Mouse (Mus musculus): ENCODE data around the gene Dido1. TPM values are rescaled to one million over a fixed set of nuclear protein-coding genes. Genes with fewer than 3 reads are reported as not detected.

The Dido1 gene
- polyA plus RNA-seq, 1 experiment from 2014 or later, result 29.6 TPM

DNA sequence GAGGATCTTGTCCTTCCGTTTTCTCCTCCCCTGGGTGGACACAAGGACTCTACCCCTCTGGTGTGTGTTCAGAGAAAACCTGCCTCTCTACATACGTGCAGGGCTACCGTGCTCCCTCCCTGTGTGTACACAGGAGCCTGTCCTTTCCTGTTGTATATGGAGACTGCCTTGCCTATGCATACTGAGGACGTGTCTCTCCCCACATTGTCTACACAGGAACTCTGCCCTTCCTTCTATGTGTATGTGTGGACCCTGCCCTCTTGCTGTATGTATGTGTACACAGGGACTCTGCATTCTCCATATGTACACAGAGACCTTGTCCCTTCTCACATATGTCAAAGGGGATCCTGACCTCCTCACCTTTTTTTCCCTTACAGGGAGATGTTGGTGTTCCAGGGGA lies 99.5 kb downstream of the Dido1 start:
- H3K36me3 ChIP-seq, result no peaks in the 10 kb centered on the region
- no peaks in the 10 kb centered on the region for H3K4me1 ChIP-seq
- 80% methylated on average over 4 of the region's 4 CpGs for WGBS
- ATAC-seq (replicated peaks), result no peak
- H3K9me3 ChIP-seq, result no peaks in the 10 kb centered on the region
- H3K4me3 ChIP-seq, result no peak overlapping the region
- no peak overlapping the region for H3K27ac ChIP-seq (replicated peaks)
- no peak overlapping the region for H3K4me2 ChIP-seq (replicated peaks)
- H3K27me3 ChIP-seq, result no peaks in the 10 kb centered on the region
- no peak overlapping the region for H3K9ac ChIP-seq (replicated peaks)

Other genes starting within 250 kb of the Dido1 start
- 6.6 and 8.0 TPM in 2 replicates for gene Ntsr1, start 210.0 kb downstream of the Dido1 start, polyA plus RNA-seq (2015; fragmentation: Nextera tagmentation; extraction: Ambion mirVana)
- 51.8 and 52.5 TPM in 2 replicates for gene Mrgbp, start 128.7 kb downstream of the Dido1 start, polyA plus RNA-seq (2015; fragmentation: Nextera tagmentation; extraction: Ambion mirVana)
- gene Ogfr, start 120.8 kb downstream of the Dido1 start, polyA plus RNA-seq (2015; fragmentation: Nextera tagmentation; extraction: Ambion mirVana), result 83.7 and 89.1 TPM in 2 replicates
- 37.2 and 44.3 TPM in 2 replicates for gene Col9a3, start 112.2 kb downstream of the Dido1 start, polyA plus RNA-seq (2015; fragmentation: Nextera tagmentation; extraction: Ambion mirVana)
- gene Tcfl5, start 67.3 kb downstream of the Dido1 start, polyA plus RNA-seq (2015; fragmentation: Nextera tagmentation; extraction: Ambion mirVana), result 0.29 and 0.50 TPM in 2 replicates
- gene Gid8, start 118 bp upstream of the Dido1 start, polyA plus RNA-seq (2015; fragmentation: Nextera tagmentation; extraction: Ambion mirVana), result 58.0 and 58.7 TPM in 2 replicates
- gene Slc17a9, start 15.3 kb upstream of the Dido1 start, polyA plus RNA-seq (2015; fragmentation: Nextera tagmentation; extraction: Ambion mirVana), result 0.13 and 0.29 TPM in 2 replicates
- 0.51 and 1.1 TPM in 2 replicates for gene Bhlhe23, start 66.9 kb upstream of the Dido1 start, polyA plus RNA-seq (2015; fragmentation: Nextera tagmentation; extraction: Ambion mirVana)
- 50.2 and 52.8 TPM in 2 replicates for gene Ythdf1, start 210.9 kb upstream of the Dido1 start, polyA plus RNA-seq (2015; fragmentation: Nextera tagmentation; extraction: Ambion mirVana)
- gene Birc7, start 219.0 kb upstream of the Dido1 start, polyA plus RNA-seq (2015; fragmentation: Nextera tagmentation; extraction: Ambion mirVana), result 0.11 and 0.14 TPM in 2 replicates
- 50.8 and 64.3 TPM in 2 replicates for gene Nkain4, start 244.7 kb upstream of the Dido1 start, polyA plus RNA-seq (2015; fragmentation: Nextera tagmentation; extraction: Ambion mirVana)